Mouse (Mus musculus) skeletal muscle tissue, adult 2 months (tissue): ENCODE measurements around the gene Mroh9.

Experiments
- DNase-seq: peaks from one replicate; pipeline ENCODE4 v3.0.0-alpha.2; 2012; ENCODE audit warnings: low read depth, low spot score

Mroh9 gene

GRCm38 (mm10) chr1:163085570-163085969, at the start of gene Mroh9:
Gene Mroh9 (minus strand): TSS chr1:163085670.
- no peak for DNase-seq

DNA sequence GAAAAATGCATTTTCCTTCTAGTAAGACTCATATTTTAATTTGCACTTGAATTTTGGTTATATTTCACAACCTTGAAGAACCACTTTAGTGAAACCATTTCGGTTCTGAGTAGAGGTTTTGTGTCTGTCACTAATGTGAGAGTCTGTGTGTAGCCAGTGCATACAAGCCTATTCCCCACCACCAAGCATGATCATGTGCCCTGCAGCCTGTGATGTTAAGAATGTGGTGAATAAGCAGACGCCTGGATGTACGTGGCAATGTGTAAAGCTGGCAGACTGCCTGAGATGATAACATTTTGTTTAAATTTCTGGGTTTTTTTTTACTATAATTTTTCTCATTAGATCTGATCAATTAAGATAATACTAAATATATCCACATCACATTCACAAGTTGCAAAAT, 44.5 kb upstream of the Mroh9 start:
- no peak for DNase-seq

GRCm38 (mm10) chr1:163129129-163129900, 43.8 kb upstream of the Mroh9 start:
- DNase-seq, result no peak

GRCm38 (mm10) chr1:163126175-163126881, 40.9 kb upstream of the Mroh9 start:
- no peak for DNase-seq

- DNase-seq, result no peak
These were observed 36.9 kb upstream of the Mroh9 start for GRCm38 (mm10) chr1:163122414-163122813.

DNA sequence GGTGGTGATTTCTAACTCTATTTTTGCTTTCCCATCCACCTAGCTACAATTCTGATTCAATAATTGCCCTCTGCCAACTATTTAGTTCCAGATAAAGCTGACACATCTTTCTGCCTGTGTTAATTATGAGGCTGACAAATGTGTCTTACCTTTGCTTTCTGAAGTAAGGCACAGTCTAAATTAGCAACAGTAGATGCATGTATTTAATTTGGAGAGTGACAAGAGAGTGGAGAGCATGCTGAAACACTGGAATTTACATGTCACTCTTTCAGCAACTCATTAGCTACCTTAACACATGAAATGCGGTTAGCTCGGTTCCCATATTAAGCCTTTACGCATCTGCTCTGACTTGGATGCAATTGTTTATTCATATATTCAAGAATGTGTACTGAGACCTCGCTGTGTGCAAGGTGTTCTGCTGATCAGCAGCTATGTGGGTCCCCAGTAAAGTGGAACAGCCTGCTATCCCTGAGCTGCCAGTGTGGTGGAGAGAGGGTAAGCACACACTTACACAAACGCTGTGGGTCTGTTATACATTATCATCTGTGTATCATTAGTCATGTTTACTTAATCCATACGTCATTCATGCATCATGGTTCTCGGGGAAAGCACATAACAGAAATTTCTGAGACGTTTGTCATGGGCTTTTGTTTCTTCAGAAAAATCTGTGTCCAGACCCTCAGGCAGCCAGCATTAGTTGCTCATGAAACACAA, 28.1 kb upstream of the Mroh9 start:
- DNase-seq, result no peak

DNA sequence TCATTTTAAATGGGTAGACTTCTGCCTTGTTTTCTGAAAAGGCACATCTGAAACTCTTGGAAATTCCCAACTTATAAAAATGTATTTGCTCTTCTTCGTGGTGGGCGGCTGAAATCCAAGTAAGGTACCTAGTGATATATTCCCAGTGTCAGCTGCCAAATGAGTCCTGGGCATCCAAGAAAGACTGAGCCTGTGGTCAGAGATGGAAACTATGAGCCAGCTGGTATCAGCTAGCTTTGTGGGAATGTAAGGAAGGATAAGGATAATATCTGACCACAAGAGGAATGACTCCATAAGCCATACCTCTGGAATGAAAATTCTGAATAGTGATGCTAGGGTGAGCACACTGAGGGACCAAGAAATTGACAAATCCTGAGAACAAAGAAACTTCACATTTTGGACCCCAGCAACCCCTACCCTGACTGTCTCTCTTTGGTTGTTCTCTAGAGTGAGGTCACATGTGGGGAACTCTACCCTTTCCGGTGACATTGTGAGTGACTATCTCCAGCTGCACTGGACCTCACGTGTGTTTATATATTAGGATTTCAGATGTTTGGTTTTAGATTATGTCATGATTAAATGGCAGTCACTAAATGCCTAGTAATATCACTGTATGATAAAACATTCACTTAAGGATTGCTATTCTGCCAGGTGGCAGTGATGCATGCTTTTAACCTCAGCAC, 27.2 kb upstream of the Mroh9 start:
- no peak for DNase-seq

GRCm38 (mm10) chr1:163104960-163105359, 19.5 kb upstream of the Mroh9 start:
- no peak for DNase-seq

- peak; percentile 9 for DNase-seq
These were observed 6.1 kb upstream of the Mroh9 start for GRCm38 (mm10) chr1:163091438-163092155.

DNA sequence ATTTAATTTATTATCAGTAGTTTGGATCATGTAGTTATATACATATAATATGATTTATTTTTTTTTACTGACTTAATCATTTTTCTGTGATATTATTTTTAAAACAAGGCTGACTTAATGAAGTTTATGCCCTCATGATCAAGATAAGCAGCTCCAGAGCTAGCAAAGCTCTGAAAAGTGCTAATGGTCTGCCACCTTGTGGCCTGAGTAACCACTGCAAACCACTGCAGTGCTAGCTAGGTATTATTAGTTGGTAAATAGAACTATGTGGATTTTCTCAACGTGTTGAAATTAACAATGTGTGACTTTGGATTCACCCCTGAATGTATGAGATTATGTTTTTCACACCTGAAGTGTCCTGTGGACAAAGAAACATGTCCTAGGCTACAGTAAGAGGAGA, 15.0 kb downstream of the Mroh9 start:
- DNase-seq, result peak; percentile 8

DNA sequence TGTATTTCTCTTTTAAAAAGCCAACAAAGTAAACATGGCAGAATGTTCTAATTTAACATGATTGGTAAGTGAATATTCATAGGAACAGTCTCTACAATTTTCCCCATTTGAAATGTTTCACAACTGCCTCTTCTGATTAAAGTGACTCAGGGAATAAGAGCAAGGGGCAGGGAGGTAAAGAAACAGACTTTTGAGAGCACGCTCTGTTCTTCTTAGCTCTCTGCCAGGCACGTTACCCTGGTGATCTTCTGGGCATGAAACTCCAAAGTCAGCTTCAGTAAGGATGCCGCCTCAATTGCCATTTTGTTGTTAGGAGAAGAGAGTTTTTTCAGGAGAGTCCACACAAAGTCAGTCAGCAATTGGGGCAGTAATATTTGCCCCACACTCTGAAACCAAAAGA, 25.1 kb downstream of the Mroh9 start:
- DNase-seq, result no peak

DNA sequence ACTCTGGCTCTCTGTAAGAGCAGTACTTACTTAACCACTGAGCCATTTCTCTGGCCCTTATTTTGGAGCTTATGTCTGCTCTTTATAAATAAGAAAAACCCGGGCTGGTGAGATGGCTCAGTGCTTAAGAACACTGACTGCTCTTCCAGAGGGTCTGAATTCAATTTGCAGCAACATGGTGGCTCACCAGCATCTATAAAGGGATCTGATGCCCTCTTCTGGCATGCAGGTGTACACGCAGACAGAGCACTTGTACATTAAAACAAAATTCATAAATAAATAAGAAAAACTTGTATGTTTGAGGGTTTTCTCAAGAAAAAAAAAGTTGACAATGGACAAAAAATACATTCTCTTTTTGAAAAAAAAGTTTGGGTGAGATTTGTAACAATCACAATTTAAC, 28.1 kb downstream of the Mroh9 start:
- peak; percentile 8 for DNase-seq

GRCm38 (mm10) chr1:163055629-163056028, 29.8 kb downstream of the Mroh9 start:
- no peak for DNase-seq

- no peak for DNase-seq
These were observed 62.4 kb downstream of the Mroh9 start for GRCm38 (mm10) chr1:163023075-163023474.

GRCm38 (mm10) chr1:163009220-163009619, 76.2 kb downstream of the Mroh9 start:
- DNase-seq, result no peak

DNA sequence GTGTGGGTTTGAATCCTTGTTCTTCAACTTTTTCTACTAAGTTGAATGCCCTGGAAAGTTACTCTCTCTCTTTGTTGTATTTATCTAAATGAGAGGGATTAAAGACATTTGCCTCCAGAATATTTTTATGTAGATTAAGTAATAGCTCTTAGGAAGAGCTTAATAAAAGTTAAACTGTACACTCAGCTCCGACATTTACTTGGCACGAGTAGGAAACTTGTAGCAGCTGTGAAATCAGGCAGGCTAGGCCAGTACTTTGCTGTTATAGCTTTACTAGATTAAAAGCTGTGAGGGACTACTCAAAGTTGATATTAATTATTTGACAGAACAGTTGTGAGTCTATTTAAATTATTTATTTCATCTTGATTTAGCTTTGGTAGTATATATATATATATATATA, 82.0 kb downstream of the Mroh9 start:
- no peak for DNase-seq

DNA sequence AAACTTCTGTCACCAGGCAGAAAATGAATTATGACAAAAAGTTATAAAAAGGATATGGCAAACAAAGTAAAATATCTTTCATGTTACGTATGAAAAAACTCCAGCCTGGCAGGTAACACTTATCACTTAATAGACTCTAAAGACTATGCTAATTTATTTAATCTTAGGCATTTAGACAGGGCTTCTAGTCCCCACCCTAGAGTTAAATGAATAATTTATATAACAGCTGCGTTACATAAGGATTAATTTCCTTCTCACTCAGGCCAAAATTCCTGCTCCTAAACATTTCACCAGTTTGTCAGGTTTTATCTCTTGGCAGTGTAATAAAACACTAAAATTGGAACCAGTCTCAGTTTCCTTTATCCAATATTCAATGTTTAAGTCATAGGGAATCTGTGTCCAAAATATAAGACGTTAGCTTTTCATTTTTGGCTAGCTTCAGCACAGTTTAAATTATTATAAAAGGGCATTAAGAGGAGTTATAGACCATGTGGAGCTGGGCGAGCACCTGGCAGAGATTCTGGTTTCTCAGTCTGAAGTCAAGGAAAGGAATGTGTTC, 84.1 kb downstream of the Mroh9 start:
- no peak for DNase-seq

DNA sequence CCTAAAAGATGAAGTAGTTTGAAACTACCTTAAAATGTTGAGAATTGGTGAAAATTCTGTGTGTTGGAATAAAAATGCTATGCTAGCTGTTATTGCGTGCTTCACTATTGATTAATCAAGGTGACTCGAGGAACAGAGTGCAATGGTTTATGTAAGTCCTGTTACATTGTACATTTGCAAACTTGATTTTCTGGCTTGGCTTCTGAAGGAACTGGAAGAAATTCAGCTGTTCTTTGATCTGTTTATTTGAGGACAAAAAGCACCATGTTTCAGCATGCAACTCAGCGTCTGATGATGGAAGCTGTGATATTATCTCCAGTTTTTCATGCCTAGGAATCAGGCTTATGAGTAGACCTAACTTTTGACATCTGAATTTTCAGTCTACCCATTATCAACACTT, 97.9 kb downstream of the Mroh9 start:
- no peak for DNase-seq

- DNase-seq, result no peak
These were observed 98.7 kb downstream of the Mroh9 start for GRCm38 (mm10) chr1:162986777-162987176.

DNA sequence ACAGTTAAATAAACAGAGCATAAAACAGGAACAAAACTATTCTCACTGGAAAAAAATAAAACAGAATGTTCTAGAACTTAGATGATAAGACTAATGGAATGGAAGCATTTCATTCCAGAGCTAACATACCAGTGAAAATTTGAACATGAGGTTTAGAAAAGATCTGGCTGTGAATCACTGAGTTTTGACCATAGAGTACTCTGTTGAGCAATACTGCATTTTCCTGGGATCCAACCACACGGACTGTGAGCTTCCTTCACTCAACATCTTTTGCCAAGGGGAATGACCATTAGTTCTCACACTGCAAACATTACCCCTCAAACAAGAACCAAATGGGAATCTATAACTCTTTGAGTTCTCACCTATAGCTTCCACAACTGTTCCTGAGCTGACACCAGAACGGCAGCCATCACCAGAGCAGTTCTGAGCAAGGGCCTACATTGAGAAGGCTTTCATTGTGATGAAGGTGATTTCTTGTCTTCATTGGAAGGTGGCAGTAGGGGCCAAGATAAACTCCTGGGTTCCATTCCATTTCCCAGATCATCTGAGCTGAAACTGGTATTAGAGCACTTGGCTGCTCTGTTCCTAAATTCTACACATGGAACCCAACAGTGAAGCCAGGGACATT, 99.2 kb downstream of the Mroh9 start:
- DNase-seq, result no peak

GRCm38 (mm10) chr1:162984428-162984827, 101.0 kb downstream of the Mroh9 start, which contains the start of gene Fmo3:
Gene Fmo3 (minus strand): TSS chr1:162984528.
- no peak for DNase-seq
